Mouse (Mus musculus) mouse embryonic stem cell (cell line): ENCODE data around the gene Egfr.

ENCODE experiments used
- in situ Hi-C, 2 experiments: fragments of 300-500 bp; cut with MboI; formaldehyde crosslinking; loops; 1 replicate in 1 of 2; 3 replicates in 1 of 2; pipeline ENCODE4 v1.14.3; 2019 to 2020; ENCODE audit warnings: low sequenced_read_pairs in 2 of 2, low pct_unique_long_range_greater_than_20kb in 1 of 2, mixed read lengths in 1 of 2; ENCODE audit not compliant: unreplicated experiment in 1 of 2

The Egfr gene

DNA sequence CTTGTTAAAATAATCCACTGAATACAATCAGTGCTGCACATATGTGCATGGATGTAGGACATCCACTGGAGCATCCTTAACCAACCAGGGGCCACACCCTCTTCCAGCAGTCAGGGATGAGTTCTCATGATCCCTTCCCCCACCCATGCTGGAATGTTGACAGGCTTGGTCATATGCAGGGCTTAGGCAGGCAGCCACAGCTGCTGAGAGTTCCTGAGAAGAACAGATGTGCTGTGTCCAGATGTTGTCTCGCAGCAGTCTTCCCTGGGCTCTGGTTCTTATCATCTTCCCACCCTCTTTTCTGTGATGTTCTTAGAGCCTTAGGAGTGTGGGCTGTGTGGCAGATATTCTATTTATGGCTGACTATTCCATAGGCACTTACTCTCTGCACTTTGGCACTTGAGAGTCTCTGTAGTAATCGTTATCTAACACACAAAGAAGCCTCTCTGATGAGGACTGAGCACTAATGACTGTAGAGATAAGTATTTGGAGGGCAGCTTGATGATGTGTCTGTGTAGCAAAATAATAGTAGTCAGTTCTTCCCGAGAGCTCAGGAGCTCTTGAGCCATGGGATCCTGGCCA is 113.1 kb downstream of the Egfr start:
- in situ Hi-C loops: no loop called here

- in situ Hi-C loops: no loop called here
These were observed 116.0 kb downstream of the Egfr start for GRCm38 (mm10) chr11:16868051-16868450.

GRCm38 (mm10) chr11:16869506-16869905 is 117.5 kb downstream of the Egfr start:
- in situ Hi-C loops: no loop called here

- in situ Hi-C loops: loop anchor here in 1 of 2 experiments (10.0 kb wide), 1 partner anchor 346 kb away; no protein-coding TSS in a partner anchor
These were observed 119.1 kb downstream of the Egfr start for GRCm38 (mm10) chr11:16871120-16871519.

DNA sequence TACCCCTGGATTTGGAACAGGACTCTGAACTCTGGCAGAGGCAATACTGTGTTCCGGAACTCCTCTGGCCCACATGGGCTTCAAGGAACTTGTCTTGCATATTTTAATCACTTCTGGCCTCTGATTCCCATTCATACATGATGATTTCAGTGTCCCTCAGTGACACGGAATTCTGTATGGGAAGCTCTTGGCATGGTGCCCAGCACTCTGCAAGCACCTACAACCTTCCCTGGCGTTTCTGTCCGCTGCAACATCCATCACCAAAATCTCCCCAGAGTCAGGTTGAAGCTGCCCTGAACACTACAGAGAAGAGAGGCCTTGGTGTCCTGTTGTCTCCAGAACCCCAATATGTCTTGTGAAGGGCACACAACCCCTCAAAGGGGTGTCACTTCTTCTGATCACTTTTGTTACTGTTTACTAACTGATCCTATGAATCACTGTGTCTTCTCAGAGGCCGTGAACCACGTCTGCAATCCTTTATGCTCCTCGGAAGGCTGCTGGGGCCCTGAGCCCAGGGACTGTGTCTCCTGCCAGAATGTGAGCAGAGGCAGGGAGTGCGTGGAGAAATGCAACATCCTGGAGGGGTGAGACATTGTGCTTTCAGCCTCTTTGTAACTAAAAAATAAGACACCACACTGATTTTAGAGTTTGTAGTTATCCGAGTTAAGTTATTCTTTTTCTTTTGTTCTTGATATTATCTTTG is 125.8 kb downstream of the Egfr start:
- in situ Hi-C loops: loop anchor here in 1 of 2 experiments (10.0 kb wide), 1 partner anchor 353 kb away; no protein-coding TSS in a partner anchor

GRCm38 (mm10) chr11:16881932-16882331 is 129.9 kb downstream of the Egfr start:
- in situ Hi-C loops: no loop called here

DNA sequence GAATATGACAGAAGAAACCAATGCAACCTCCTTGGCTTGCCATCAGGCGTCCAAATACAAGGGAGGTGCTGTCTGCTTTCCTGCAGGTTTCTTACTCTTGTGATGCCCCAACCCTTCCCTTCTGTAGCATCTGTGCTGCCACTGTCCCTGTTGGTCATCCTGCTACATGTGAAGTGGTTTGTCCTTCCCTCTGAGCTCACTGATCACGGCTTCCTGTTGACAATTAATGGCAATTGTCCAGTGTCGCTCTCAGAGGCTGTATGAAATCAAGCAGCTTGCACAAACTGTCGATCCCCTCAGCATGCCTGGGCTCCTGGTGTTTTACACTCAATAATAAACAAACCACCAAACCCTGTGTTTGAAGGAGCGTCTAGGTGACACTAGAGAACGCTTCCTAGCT is 134.1 kb downstream of the Egfr start:
- in situ Hi-C loops: no loop called here

DNA sequence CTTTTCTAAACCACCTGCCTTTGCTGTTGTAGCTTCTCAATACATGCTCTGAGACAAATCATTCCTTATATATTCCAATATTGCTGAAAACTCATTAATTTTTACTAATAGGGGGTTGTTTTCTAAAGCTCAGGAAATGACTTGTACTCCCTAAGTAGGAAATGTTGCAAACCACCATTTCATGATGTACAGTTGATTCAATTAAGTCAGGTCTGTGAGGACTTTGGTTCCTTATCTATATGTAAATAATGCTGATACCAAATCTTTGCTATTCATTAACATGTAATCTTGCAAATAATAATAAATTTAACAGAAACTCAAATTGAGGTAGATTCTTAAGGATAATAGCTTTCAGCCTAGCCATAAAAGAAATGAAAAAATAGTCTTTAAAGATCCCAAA is 136.1 kb downstream of the Egfr start:
- in situ Hi-C loops: no loop called here

DNA sequence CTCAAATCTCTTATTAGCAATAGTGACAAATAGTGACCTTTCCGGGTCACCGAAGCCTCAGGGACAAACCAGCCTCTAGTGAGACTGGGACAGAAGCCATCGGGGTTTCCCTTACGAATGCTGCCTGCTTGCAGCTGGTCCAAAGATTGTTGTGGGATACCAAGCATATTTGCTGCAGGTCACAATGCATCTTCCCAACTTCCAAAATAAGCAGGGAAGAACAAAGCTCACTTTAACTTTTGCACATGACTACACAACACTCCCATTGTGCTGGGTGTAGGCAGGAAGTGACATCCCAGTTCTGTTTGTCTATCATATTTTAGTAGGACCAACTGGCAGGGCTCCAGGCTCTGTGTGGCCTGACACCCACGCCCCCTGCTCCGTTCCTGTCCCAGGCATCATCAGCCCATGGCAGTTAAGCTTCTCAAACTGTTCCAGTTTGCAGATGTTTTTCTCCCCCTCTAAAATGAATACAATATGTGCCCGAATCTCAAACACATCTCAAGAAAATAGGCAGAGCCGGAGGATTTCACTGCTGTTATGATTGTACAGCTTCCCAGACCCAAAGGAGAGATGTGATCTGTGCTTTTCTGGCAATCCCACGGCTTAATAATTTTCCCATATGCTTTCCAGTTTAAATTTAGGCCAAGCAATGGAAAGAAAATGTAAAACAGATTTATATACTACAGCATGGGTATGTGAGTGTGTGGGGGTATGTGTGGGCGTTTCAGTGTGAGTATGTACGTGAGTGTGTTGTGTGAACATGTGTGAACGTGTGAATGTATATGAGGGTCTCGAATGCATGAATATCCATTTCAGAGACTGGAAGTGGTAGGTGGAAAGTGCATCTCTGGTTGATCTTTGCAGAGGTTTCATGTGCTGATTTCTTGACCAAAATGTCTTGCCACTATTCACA is 143.7 kb downstream of the Egfr start:
- in situ Hi-C loops: no loop called here

DNA sequence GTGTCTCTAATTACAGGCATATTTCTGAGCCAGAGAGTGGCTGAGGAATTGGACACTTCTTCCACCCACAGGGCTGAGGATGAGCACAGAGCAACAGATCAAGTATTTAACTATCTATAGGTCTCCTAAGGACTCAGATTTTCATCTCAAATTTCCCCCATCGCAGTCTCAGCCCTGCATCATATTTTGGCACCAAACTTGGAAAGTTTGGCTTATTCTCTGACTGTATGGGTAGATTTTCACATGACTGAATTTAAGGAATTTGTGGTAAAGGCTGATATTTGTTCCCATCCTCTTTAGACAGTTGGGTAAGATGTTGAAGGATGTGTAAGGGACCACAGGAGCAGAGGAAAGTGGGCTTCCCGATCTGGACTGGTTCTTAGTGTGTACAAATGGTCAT is 145.7 kb downstream of the Egfr start:
- in situ Hi-C loops: no loop called here

DNA sequence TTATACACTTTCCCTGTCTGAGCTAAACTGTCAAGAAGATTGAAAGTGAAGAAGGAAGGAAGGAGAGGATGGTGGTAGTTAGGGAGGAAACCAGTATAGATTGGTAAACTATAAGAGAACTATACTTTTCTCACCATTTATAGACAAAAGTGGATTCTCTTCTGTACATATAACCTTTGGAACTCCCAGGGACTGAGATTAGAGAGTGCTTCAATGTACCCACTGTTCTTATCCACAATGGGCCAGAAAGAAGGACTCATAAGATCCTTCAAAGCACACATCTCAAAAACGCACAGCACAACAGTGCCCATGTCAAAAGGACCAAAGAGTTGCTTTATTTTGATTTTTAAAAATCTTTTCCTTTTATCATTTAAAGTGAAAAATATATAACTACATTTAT is 148.2 kb downstream of the Egfr start:
- in situ Hi-C loops: no loop called here

- in situ Hi-C loops: no loop called here
These were observed 148.8 kb downstream of the Egfr start for GRCm38 (mm10) chr11:16900653-16901416.

GRCm38 (mm10) chr11:16904302-16905011 is 152.5 kb downstream of the Egfr start:
- in situ Hi-C loops: no loop called here

GRCm38 (mm10) chr11:16905012-16905332 is 153.0 kb downstream of the Egfr start:
- in situ Hi-C loops: no loop called here

DNA sequence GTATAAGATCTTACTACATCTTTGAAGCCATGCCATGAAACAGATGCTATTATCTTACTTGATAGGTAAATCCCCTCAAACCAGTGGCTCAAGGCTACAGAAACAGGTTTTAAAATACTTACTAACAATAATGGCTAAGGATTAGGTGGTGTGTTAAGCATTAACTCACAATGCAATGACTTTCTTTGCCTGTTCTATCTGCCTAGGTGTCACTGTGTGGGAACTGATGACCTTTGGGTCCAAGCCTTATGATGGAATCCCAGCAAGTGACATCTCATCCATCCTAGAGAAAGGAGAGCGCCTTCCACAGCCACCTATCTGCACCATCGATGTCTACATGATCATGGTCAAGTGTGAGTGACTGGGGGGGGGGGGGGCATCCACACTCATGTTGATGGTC is 154.5 kb downstream of the Egfr start:
- in situ Hi-C loops: no loop called here

DNA sequence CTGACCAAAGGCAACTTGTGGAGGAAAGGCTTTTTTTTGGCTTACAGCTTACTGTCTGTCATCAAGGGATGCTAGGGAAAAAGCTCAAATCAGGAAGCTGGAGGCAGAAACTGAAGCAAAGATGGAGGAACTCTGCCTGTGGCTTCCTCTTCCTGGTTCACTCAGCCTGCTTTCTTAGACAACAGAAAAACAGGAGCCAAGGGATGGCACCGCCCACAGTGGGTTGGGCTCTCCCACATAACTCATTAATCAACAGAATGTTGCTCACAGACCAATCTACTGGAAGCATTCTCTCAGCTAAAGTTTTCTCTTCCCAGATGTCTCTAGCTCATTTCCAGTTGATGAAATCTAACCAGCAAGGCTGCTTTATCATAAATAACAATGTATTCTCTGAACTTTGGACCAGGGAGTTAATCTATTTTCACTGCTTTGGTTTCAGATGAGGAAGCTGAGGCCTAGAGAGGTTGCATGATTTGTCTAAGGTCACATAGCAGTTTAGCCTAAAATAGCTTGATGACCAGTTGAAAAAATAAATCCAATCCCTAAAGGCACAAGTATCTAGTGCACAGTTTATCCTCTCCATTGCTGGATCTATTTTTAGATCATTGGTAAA is 155.6 kb downstream of the Egfr start:
- in situ Hi-C loops: no loop called here

- in situ Hi-C loops: no loop called here
These were observed 162.8 kb downstream of the Egfr start for GRCm38 (mm10) chr11:16914756-16915155.

DNA sequence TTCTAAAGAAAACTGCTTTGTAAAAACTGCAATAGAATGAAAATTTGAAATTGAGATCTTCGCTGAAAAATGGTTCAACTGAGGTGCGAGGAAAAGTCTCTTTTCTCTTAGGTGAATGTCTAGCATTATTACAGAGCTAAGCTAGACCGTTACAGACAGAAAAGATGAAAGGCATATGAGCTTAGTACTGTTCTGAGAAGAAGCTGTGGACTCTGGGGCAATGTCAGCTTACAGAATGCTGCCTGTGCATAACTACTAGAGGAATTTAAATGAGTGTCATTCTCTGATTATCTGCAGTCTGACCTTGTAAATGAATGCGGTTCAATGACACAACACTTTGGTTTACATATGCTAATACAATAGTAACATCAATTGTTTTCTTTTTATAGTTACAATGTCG is 163.8 kb downstream of the Egfr start:
- in situ Hi-C loops: no loop called here
